Mouse (Mus musculus): ENCODE data around the gene Ifna6. TPM values are rescaled to one million over a fixed set of nuclear protein-coding genes. Genes with fewer than 3 reads are reported as not detected.

Ifna6 gene
- polyA plus RNA-seq, 1 experiment from 2014 or later = not detected

GRCm38 (mm10) chr4:88851026-88851763 lies 24.0 kb downstream of the Ifna6 start:
- 10% methylated on average over 4 of the region's 4 CpGs for WGBS
- no peak overlapping the region for H3K4me3 ChIP-seq

GRCm38 (mm10) chr4:88859214-88859613 lies 32.0 kb downstream of the Ifna6 start:
- H3K27me3 ChIP-seq = no peaks in the 10 kb centered on the region

More at GRCm38 (mm10) chr4:88851026-88851763, 24.0 kb downstream of the Ifna6 start:
- no peaks in the 10 kb centered on the region for H3K27me3 ChIP-seq
- no peaks in the 10 kb centered on the region for H3K36me3 ChIP-seq
- peak; percentile 63; the same call in 1 of the 2 replicates for ATAC-seq (replicated peaks)
- no peak overlapping the region for H3K9ac ChIP-seq (replicated peaks)
- H3K4me2 ChIP-seq (replicated peaks) = no peak overlapping the region
- H3K27ac ChIP-seq (replicated peaks) = no peak overlapping the region
- no peaks in the 10 kb centered on the region for H3K9me3 ChIP-seq
- no peaks in the 10 kb centered on the region for H3K4me1 ChIP-seq

DNA sequence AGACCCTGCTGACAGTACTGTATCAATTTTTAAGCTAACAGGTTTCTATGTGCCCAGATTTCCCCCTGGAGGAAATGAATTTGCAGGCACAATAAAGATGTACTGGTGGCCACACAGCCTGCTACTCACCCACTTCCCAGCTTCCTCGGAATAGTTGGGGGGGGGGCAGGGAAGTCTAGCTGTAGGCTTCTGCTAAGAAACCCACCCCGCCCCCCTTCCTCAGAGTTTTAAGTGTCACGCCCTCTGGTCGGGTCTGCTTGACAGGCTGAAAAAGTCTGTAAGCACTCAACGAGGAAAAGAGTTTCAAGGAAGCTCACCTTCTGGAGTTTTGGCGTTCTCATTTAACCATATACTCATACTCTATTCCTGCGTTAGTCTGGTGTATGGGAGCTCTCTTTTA lies 36.1 kb downstream of the Ifna6 start:
- Histone ChIP-seq H3K36me3 (no peaks in the 10 kb centered on the region), H3K9me3 (no peaks in the 10 kb centered on the region), H3K4me3 (no peak overlapping the region), H3K27ac (replicated peaks) (no peak overlapping the region), H3K9ac (replicated peaks) (no peak overlapping the region), H3K27me3 (0 out of 2 replicates have a peak, but pooled peaks cover 6% of the 10 kb centered on the region), H3K4me2 (replicated peaks) (no peak overlapping the region), H3K4me1 (peaks cover 7% of the 10 kb centered on the region; the same call in 1 of the 2 replicates)
- ATAC-seq (replicated peaks) = no peak
- WGBS = 2% methylated on average over 7 of the region's 7 CpGs

More at GRCm38 (mm10) chr4:88859214-88859613, 32.0 kb downstream of the Ifna6 start:
- Histone ChIP-seq H3K27ac (replicated peaks) (no peak overlapping the region), H3K4me1 (no peaks in the 10 kb centered on the region), H3K4me3 (no peak overlapping the region), H3K4me2 (replicated peaks) (no peak overlapping the region), H3K36me3 (no peaks in the 10 kb centered on the region), H3K9me3 (no peaks in the 10 kb centered on the region), H3K9ac (replicated peaks) (no peak overlapping the region)
- no peak for ATAC-seq (replicated peaks)

- peaks cover 12% of the 10 kb centered on the region; the same call in 1 of the 2 replicates for H3K4me1 ChIP-seq
- ATAC-seq (replicated peaks) = no peak
- 79% methylated on average over 9 of the region's 9 CpGs for WGBS
- no peak overlapping the region for H3K4me3 ChIP-seq
- no peak overlapping the region for H3K27ac ChIP-seq (replicated peaks)
- 0 out of 2 replicates have a peak, but pooled peaks cover 6% of the 10 kb centered on the region for H3K27me3 ChIP-seq
- no peaks in the 10 kb centered on the region for H3K9me3 ChIP-seq
- no peak overlapping the region for H3K9ac ChIP-seq (replicated peaks)
- no peaks in the 10 kb centered on the region for H3K36me3 ChIP-seq
- H3K4me2 ChIP-seq (replicated peaks) = no peak overlapping the region
These were observed 37.4 kb downstream of the Ifna6 start for GRCm38 (mm10) chr4:88864599-88864998.

- Histone ChIP-seq H3K27ac (replicated peaks) (no peak overlapping the region), H3K9me3 (no peaks in the 10 kb centered on the region), H3K27me3 (0 out of 2 replicates have a peak, but pooled peaks cover 6% of the 10 kb centered on the region), H3K9ac (replicated peaks) (no peak overlapping the region), H3K4me1 (peaks cover 12% of the 10 kb centered on the region; the same call in 1 of the 2 replicates), H3K4me2 (replicated peaks) (no peak overlapping the region), H3K36me3 (no peaks in the 10 kb centered on the region), H3K4me3 (no peak overlapping the region)
- no peak for ATAC-seq (replicated peaks)
- 67% methylated on average over 6 of the region's 6 CpGs for WGBS
These were observed 37.9 kb downstream of the Ifna6 start for GRCm38 (mm10) chr4:88865011-88865569.

DNA sequence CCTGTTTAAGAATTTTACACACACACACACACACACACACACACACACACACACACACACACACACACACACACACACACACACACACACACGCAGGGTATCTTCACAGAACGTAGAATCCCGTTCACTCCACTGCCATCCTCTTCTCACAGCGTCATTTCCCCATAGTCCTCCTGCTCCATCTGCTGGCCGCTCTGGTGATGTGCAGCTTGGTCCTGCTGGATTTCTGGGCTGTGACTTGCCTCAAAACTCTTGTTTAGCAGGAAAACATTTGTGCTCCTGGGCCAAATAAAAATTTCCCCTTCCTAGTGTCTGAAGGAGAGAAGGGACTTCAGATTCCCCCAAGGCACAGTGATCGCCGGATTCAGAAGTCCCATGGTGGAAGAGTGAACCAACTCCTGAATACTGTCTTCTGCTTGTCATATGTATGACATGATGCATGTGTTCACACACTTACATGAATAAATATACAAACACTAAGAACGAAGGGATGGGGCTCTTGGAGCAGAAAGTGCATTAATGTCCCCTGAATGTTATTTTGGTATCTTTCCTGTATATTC lies 40.2 kb downstream of the Ifna6 start:
- Histone ChIP-seq H3K4me1 (peaks cover 12% of the 10 kb centered on the region; the same call in 1 of the 2 replicates), H3K36me3 (no peaks in the 10 kb centered on the region), H3K4me2 (replicated peaks) (peak overlapping the region; percentile 84), H3K27ac (replicated peaks) (no peak overlapping the region), H3K4me3 (peak overlapping the region; percentile 54), H3K9ac (replicated peaks) (no peak overlapping the region), H3K27me3 (0 out of 2 replicates have a peak, but pooled peaks cover 11% of the 10 kb centered on the region), H3K9me3 (no peaks in the 10 kb centered on the region)
- ATAC-seq (replicated peaks) = peak; percentile 67
- WGBS = under 1% methylated on average over 8 of the region's 8 CpGs

- H3K4me3 ChIP-seq = peak overlapping the region; percentile 54
- peak overlapping the region; percentile 39 for H3K9ac ChIP-seq (replicated peaks)
- H3K27ac ChIP-seq (replicated peaks) = no peak overlapping the region
- H3K27me3 ChIP-seq = 0 out of 2 replicates have a peak, but pooled peaks cover 11% of the 10 kb centered on the region
- no peaks in the 10 kb centered on the region for H3K9me3 ChIP-seq
- H3K4me1 ChIP-seq = peaks cover 12% of the 10 kb centered on the region; the same call in 1 of the 2 replicates
- H3K36me3 ChIP-seq = no peaks in the 10 kb centered on the region
- WGBS = 7% methylated on average over 31 of the region's 31 CpGs
- peak overlapping the region; percentile 84 for H3K4me2 ChIP-seq (replicated peaks)
- ATAC-seq (replicated peaks) = peak; percentile 84
These were observed 41.0 kb downstream of the Ifna6 start for GRCm38 (mm10) chr4:88867926-88868911.

- ATAC-seq (replicated peaks) = no peak
- H3K36me3 ChIP-seq = no peaks in the 10 kb centered on the region
- WGBS = 3% methylated on average over 2 of the region's 2 CpGs
- H3K27me3 ChIP-seq = 0 out of 2 replicates have a peak, but pooled peaks cover 5% of the 10 kb centered on the region
- H3K4me3 ChIP-seq = no peak overlapping the region
- peaks cover 9% of the 10 kb centered on the region; the same call in 1 of the 2 replicates for H3K4me1 ChIP-seq
- H3K27ac ChIP-seq (replicated peaks) = no peak overlapping the region
- no peak overlapping the region for H3K4me2 ChIP-seq (replicated peaks)
- H3K9ac ChIP-seq (replicated peaks) = no peak overlapping the region
- no peaks in the 10 kb centered on the region for H3K9me3 ChIP-seq
These were observed 45.5 kb downstream of the Ifna6 start for GRCm38 (mm10) chr4:88872691-88873090.

DNA sequence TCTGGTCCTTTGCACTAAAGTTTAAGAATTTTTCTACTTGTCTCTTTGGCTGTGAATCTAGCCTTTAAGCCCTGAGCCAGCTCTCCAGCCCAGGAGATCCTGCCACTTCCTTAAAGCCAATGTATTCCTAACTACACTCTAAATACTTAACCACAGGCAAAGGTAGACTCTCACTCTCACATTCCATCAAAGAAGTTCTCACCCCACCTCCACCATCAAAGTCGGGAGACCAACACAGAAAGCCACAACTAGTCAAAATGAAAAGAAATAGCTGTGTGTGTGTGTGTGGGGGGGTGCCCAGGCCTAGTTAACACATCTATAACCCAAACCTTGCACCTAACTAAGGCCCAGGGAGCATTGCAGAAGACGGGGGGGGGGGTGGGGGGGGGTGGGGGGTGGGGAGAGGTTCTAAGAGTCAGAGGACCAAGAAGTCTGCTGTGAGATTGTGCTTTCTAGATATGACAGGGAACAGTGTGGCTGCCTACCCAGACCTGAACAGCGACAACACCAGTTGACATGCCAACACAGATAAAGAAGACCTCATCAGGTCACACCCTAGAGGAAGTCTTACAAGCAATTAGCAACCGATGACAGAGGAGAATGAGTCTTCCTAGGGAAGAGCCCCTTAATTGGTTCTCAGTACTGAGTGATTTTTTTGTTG lies 48.3 kb downstream of the Ifna6 start:
- Histone ChIP-seq H3K36me3 (no peaks in the 10 kb centered on the region), H3K4me2 (replicated peaks) (no peak overlapping the region), H3K27me3 (0 out of 2 replicates have a peak, but pooled peaks cover 3% of the 10 kb centered on the region), H3K9me3 (no peaks in the 10 kb centered on the region), H3K9ac (replicated peaks) (no peak overlapping the region), H3K27ac (replicated peaks) (no peak overlapping the region), H3K4me1 (no peaks in the 10 kb centered on the region), H3K4me3 (no peak overlapping the region)
- WGBS = 65% methylated on average over 4 of the region's 4 CpGs
- no peak; the same call in 1 of the 2 replicates for ATAC-seq (replicated peaks)

DNA sequence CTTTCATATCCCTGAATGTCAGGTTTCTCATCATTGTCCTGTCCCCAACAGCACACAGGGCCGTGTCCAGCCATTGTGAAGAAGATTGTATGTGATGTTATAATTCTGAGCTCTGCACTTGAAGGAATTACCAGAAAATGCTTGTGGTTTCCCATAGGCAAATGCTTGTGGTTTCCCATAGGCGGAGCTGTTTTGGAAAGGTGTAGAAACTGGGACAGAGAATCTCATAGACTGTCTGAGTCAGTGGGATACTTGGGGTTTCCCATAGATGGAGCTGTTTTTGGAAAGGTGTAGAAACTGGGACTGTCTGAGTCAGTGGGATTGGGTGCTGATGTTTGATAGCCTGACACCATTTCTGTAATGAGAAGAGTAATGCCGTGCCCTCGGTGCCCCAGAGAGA lies 49.3 kb downstream of the Ifna6 start:
- no peaks in the 10 kb centered on the region for H3K36me3 ChIP-seq
- no peak for ATAC-seq (replicated peaks)
- WGBS = 90% methylated on average over 4 of the region's 4 CpGs
- no peak overlapping the region for H3K4me3 ChIP-seq
- H3K9me3 ChIP-seq = no peaks in the 10 kb centered on the region
- no peak overlapping the region for H3K9ac ChIP-seq (replicated peaks)
- H3K27ac ChIP-seq (replicated peaks) = no peak overlapping the region
- H3K4me1 ChIP-seq = no peaks in the 10 kb centered on the region
- no peaks in the 10 kb centered on the region for H3K27me3 ChIP-seq
- H3K4me2 ChIP-seq (replicated peaks) = no peak overlapping the region
